Mouse (Mus musculus) heart, adult 2 months (tissue): Measurements from ENCODE around the gene Mdga1.

Experiments used
- CTCF ChIP-seq: fragments of 200-600 bp; IDR thresholded peaks from 2 replicates; pipeline ENCODE4 v1.8.1; 2022; ENCODE audit warnings: antibody characterized with exemption, mild to moderate bottlenecking, moderate library complexity
- EP300 ChIP-seq: fragments of 200-500 bp; IDR thresholded peaks from 2 replicates; pipeline ENCODE4 v1.6.1; 2011; ENCODE audit warnings: low read depth, low read length, control low read depth; ENCODE audit not compliant: insufficient read depth
- POLR2A ChIP-seq: fragments of 200-500 bp; IDR thresholded peaks from 2 replicates; pipeline ENCODE4 v1.6.1; 2011; ENCODE audit warnings: mild to moderate bottlenecking, low read depth, low read length, control low read depth; ENCODE audit not compliant: insufficient read depth

- TF ChIP-seq CTCF (no peak), EP300 (no peak), POLR2A (no peak)
These were observed 19.3 kb downstream of the Mdga1 start for GRCm38 (mm10) chr17:29950574-29950973.
